Mouse (Mus musculus) erythroblast, embryonic 14.5 days (primary cell): Measurements from ENCODE around the gene Fyb.

Experiments used
- GATA1 ChIP-seq: IDR thresholded peaks from 2 replicates; pipeline ENCODE4 v1.6.1; 2012; ENCODE audit warnings: low read length, inconsistent platforms, mixed read lengths
- TAL1 ChIP-seq: IDR thresholded peaks from 3 replicates; pipeline ENCODE4 v1.6.1; 2012; ENCODE audit warnings: low read length, inconsistent platforms, mixed read lengths

- TF ChIP-seq TAL1: no peak
- TF ChIP-seq GATA1: no peak
These were observed 56.6 kb downstream of the Fyb start for GRCm38 (mm10) chr15:6579194-6579768.
